Mouse (Mus musculus): ENCODE data around the gene Ror1. TPM values are rescaled to one million over a fixed set of nuclear protein-coding genes. Genes with fewer than 3 reads are reported as not detected.

Ror1 gene
- polyA plus RNA-seq, 1 experiment from 2014 or later = 2.6 TPM

DNA sequence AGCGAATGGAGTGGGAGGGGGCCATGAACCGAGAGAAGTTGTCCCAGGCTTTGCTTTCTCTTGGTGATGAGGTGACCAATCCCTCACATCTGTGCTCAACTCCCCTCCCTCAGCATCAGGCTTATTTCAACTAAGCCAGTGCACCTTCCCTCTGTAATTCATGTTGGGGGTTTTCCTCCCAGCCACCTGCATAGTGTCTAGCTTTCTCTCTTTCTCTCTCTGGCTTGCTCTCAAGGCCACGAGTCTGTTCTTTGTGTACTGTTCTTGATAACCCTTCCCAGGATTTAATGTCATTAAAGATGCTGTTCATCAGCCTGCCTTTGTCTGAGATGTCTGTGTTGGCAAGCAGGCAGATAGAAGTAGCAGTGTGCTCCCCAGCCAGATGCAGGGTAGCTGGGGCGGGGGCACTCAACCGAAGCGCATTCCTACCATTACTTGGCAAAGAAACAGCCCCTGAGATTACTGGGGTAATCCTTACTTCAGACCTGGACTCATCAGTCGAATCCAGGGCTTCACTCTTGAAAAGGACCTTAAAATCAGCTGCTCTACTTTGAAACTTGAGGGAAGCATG lies 59.1 kb downstream of the Ror1 start:
- Histone ChIP-seq H3K4me2 (replicated peaks; ENCODE audit: low read depth) (no peak overlapping the region), H3K27me3 (ENCODE audit: control insufficient read depth, insufficient read depth, low read length) (no peaks in the 10 kb centered on the region), H3K27ac (replicated peaks) (no peak overlapping the region), H3K4me3 (ENCODE audit: low read depth, low read length) (no peak overlapping the region), H3K9ac (ENCODE audit: low read length) (no peak overlapping the region), H3K4me1 (replicated peaks; ENCODE audit: control insufficient read depth, insufficient read depth) (no peaks in the 10 kb centered on the region), H3K9me3 (ENCODE audit: control insufficient read depth, low read length) (no peaks in the 10 kb centered on the region), H3K36me3 (ENCODE audit: control insufficient read depth, insufficient read depth, low read length) (no peaks in the 10 kb centered on the region)
- WGBS = 48% methylated on average over 7 of the region's 7 CpGs
- TF ChIP-seq CTCF (IDR thresholded peaks at IDR 0.05; ENCODE audit: low read depth) = no peak
- no peak for TF ChIP-seq EP300 (optimal IDR thresholded peaks at IDR 0.05)
- ATAC-seq (ENCODE audit: low FRiP score, low TSS enrichment) (no peak; the same call in 1 of the 2 replicates), DNase-seq (ENCODE audit: low spot score) (no peak)

DNA sequence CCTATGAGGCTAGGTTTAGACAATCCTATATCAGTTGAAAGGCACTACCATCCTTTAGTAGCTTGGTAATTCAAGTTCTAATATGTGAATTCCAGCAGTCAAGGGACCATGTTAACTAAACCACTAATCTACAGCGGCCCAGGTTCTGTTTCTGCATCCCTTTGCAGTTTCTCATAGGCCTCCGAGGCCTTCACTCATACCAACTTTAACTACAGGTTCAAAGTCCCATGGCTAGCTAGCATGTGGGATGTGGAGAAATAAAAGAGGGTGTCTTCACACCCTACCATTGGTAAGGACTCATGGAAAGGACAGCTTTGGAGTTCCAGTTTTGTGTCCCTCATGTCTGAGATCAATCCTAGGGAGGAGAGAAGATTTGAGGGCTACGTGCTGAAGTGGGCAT lies 60.1 kb downstream of the Ror1 start:
- Histone ChIP-seq H3K27me3 (ENCODE audit: control insufficient read depth, insufficient read depth, low read length) (no peaks in the 10 kb centered on the region), H3K36me3 (ENCODE audit: control insufficient read depth, insufficient read depth, low read length) (no peaks in the 10 kb centered on the region), H3K4me3 (ENCODE audit: low read depth, low read length) (no peak overlapping the region), H3K4me1 (replicated peaks; ENCODE audit: control insufficient read depth, insufficient read depth) (no peaks in the 10 kb centered on the region), H3K9me3 (ENCODE audit: control insufficient read depth, low read length) (no peaks in the 10 kb centered on the region), H3K9ac (ENCODE audit: low read length) (no peak overlapping the region), H3K4me2 (replicated peaks; ENCODE audit: low read depth) (no peak overlapping the region), H3K27ac (replicated peaks) (no peak overlapping the region)
- DNase-seq (ENCODE audit: low spot score) = no peak
- WGBS = 96% methylated on average over 3 of the region's 3 CpGs
- no peak for TF ChIP-seq EP300 (optimal IDR thresholded peaks at IDR 0.05)
- no peak for TF ChIP-seq CTCF (IDR thresholded peaks at IDR 0.05; ENCODE audit: low read depth)
- ATAC-seq (ENCODE audit: low FRiP score, low TSS enrichment) = no peak

DNA sequence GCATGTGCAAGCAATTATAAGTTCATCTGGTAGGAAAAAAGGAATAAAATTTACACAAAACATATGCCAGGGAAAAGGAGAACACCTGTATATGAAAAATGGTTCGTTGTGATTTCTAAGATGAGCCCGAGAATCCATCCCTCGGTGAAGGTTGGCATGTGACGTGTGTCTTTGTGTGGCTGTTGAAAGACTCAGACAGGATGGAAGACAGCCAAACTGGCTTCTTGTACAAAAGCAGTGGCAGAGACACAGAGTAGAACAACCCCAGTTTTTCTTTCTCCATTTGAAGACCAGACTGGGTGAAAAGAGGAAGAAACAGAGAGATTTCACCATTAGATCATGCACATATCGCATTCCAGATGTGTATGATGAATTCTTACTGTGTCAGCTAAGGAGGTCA lies 62.8 kb downstream of the Ror1 start:
- DNase-seq (ENCODE audit: low spot score) = no peak
- no peak overlapping the region for H3K4me3 ChIP-seq (ENCODE audit: low read depth, low read length)
- TF ChIP-seq EP300 (optimal IDR thresholded peaks at IDR 0.05) (no peak), CTCF (IDR thresholded peaks at IDR 0.05; ENCODE audit: low read depth) (no peak)
- no peaks in the 10 kb centered on the region for H3K27me3 ChIP-seq (ENCODE audit: control insufficient read depth, insufficient read depth, low read length)
- no peak for ATAC-seq (ENCODE audit: low FRiP score, low TSS enrichment)
- no peak overlapping the region for H3K9ac ChIP-seq (ENCODE audit: low read length)
- no peaks in the 10 kb centered on the region for H3K9me3 ChIP-seq (ENCODE audit: control insufficient read depth, low read length)
- WGBS = 89% methylated on average over 5 of the region's 5 CpGs
- no peak overlapping the region for H3K27ac ChIP-seq (replicated peaks)
- no peaks in the 10 kb centered on the region for H3K4me1 ChIP-seq (replicated peaks; ENCODE audit: control insufficient read depth, insufficient read depth)
- no peaks in the 10 kb centered on the region for H3K36me3 ChIP-seq (ENCODE audit: control insufficient read depth, insufficient read depth, low read length)
- no peak overlapping the region for H3K4me2 ChIP-seq (replicated peaks; ENCODE audit: low read depth)

DNA sequence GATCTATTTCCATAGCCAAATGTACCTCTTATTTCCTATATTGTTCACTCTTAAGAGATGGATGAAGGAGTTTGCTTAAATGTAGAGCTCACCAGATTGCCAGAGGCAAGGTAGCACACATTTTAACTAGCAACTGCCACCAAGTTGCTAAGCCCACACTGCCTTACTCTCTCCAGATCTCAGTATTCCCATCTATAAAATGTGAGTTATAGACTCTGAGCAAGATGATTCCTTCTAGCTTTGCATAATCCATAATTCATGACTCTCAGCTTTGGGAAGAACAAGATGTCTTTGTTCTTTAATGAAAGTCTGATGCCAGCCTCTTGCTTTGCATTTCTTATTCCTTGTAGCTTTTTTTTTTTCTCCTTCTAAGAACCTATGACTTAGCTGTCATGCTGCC lies 64.6 kb downstream of the Ror1 start:
- no peak for ATAC-seq (ENCODE audit: low FRiP score, low TSS enrichment)

DNA sequence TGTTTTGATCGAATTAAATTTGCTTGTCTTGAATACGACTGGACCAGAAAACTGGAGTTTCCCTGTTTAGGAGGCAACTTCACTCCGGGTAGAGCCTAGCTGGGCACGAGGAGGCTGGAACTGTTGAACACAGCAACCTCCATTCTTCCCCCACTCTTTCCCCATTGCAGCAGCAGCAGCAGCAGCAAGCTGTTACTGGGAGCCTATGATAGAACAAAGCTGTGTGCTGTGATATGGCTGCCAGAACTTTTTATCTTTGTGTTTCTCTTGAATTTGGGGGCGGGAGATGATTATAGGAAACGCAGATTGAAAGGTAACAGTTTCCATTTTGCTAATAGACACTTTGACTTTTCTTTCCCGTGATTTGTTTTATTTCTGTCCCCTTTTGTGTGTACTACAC lies 70.2 kb downstream of the Ror1 start:
- TF ChIP-seq CTCF (IDR thresholded peaks at IDR 0.05; ENCODE audit: low read depth) (no peak), EP300 (optimal IDR thresholded peaks at IDR 0.05) (no peak)
- H3K9ac ChIP-seq (ENCODE audit: low read length) = no peak overlapping the region
- H3K4me1 ChIP-seq (replicated peaks; ENCODE audit: control insufficient read depth, insufficient read depth) = no peaks in the 10 kb centered on the region
- H3K4me2 ChIP-seq (replicated peaks; ENCODE audit: low read depth) = no peak overlapping the region
- no peak overlapping the region for H3K4me3 ChIP-seq (ENCODE audit: low read depth, low read length)
- ATAC-seq (ENCODE audit: low FRiP score, low TSS enrichment) = no peak
- DNase-seq (ENCODE audit: low spot score) = no peak
- WGBS = 72% methylated on average over 7 of the region's 7 CpGs
- no peaks in the 10 kb centered on the region for H3K36me3 ChIP-seq (ENCODE audit: control insufficient read depth, insufficient read depth, low read length)
- no peaks in the 10 kb centered on the region for H3K27me3 ChIP-seq (ENCODE audit: control insufficient read depth, insufficient read depth, low read length)
- H3K27ac ChIP-seq (replicated peaks) = no peak overlapping the region
- H3K9me3 ChIP-seq (ENCODE audit: control insufficient read depth, low read length) = no peaks in the 10 kb centered on the region

More for the DNA sequence above, 64.6 kb downstream of the Ror1 start:
- no peak overlapping the region for H3K9ac ChIP-seq (ENCODE audit: low read length)
- H3K4me3 ChIP-seq (ENCODE audit: low read depth, low read length) = no peak overlapping the region
- TF ChIP-seq CTCF (IDR thresholded peaks at IDR 0.05; ENCODE audit: low read depth) = no peak
- TF ChIP-seq EP300 (optimal IDR thresholded peaks at IDR 0.05) = no peak
- no peaks in the 10 kb centered on the region for H3K36me3 ChIP-seq (ENCODE audit: control insufficient read depth, insufficient read depth, low read length)
- H3K4me1 ChIP-seq (replicated peaks; ENCODE audit: control insufficient read depth, insufficient read depth) = no peaks in the 10 kb centered on the region
- H3K27ac ChIP-seq (replicated peaks) = no peak overlapping the region
- DNase-seq (ENCODE audit: low spot score) = no peak
- no peaks in the 10 kb centered on the region for H3K27me3 ChIP-seq (ENCODE audit: control insufficient read depth, insufficient read depth, low read length)
- no peak overlapping the region for H3K4me2 ChIP-seq (replicated peaks; ENCODE audit: low read depth)
- H3K9me3 ChIP-seq (ENCODE audit: control insufficient read depth, low read length) = no peaks in the 10 kb centered on the region

DNA sequence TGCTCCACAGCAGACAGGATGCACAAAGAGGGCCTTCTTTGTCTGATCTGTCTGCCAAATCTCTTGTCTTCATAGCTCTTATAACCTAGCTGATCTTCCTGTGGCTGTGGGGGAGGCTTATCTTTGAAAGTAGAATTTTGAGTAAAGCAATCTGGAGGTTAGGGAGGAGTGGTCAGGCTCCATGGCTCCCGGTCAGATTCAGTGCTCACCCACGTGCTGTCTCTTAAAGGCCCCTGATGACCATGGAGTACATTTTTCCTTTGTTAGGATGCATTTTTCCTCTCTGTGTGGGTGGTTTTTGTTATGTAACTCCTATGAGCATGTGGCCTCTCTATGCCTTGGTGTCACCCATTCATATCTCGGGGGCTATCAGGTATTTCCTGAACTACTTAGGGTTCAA lies 71.3 kb downstream of the Ror1 start:
- H3K4me3 ChIP-seq (ENCODE audit: low read depth, low read length) = no peak overlapping the region
- H3K27me3 ChIP-seq (ENCODE audit: control insufficient read depth, insufficient read depth, low read length) = no peaks in the 10 kb centered on the region
- H3K36me3 ChIP-seq (ENCODE audit: control insufficient read depth, insufficient read depth, low read length) = no peaks in the 10 kb centered on the region
- no peak for ATAC-seq (ENCODE audit: low FRiP score, low TSS enrichment)
- H3K4me1 ChIP-seq (replicated peaks; ENCODE audit: control insufficient read depth, insufficient read depth) = no peaks in the 10 kb centered on the region
- H3K27ac ChIP-seq (replicated peaks) = no peak overlapping the region
- H3K9ac ChIP-seq (ENCODE audit: low read length) = no peak overlapping the region
- DNase-seq (ENCODE audit: low spot score) = no peak
- H3K4me2 ChIP-seq (replicated peaks; ENCODE audit: low read depth) = no peak overlapping the region
- H3K9me3 ChIP-seq (ENCODE audit: control insufficient read depth, low read length) = no peaks in the 10 kb centered on the region
- TF ChIP-seq CTCF (IDR thresholded peaks at IDR 0.05; ENCODE audit: low read depth) = no peak
- no peak for TF ChIP-seq EP300 (optimal IDR thresholded peaks at IDR 0.05)
- WGBS = 65% methylated on average over 3 of the region's 3 CpGs

Measured in stomach, postnatal 0 days (tissue).